Mouse (Mus musculus) skeletal muscle tissue, adult 2 months (tissue): ENCODE measurements around the gene H2-Eb2.
A peak's percentile ranks its signal among the peaks of the same experiment; 100 is the strongest.

ENCODE experiments used
- DNase-seq: peaks from one replicate; pipeline ENCODE4 v3.0.0-alpha.2; 2012; ENCODE audit warnings: low read depth, low spot score

The H2-Eb2 gene

GRCm38 (mm10) chr17:34325436-34325835 is at the start of gene H2-Eb2:
Gene H2-Eb2, plus strand, starts transcription at chr17:34325665.
- DNase-seq: no peak

DNA sequence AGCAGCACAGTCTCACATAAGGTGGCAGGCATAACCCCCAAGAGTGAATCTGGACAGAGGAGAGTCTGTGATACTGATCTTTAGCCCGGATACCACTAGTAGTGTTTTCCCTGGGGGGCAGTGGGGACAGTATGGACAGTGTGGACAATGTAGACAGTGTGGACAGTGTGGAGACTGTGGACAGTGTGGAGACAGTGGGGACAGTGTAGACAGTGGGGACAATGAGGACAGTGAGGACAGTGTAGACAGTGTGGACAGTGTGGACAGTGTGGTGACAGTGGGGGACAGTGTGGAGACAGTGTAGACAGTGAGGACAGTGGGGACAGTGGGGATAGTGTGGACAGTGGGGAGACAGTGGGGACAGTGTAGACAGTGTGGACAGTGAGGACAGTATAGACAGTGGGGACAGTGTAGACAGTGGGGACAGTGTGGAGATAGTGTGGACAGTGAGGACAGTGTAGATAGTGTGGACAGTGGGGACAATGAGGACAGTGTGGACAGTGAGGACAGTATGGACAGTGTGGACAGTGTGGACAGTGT is 44.9 kb upstream of the H2-Eb2 start:
- no peak for DNase-seq

GRCm38 (mm10) chr17:34281836-34282235 is 43.6 kb upstream of the H2-Eb2 start:
- no peak for DNase-seq

DNA sequence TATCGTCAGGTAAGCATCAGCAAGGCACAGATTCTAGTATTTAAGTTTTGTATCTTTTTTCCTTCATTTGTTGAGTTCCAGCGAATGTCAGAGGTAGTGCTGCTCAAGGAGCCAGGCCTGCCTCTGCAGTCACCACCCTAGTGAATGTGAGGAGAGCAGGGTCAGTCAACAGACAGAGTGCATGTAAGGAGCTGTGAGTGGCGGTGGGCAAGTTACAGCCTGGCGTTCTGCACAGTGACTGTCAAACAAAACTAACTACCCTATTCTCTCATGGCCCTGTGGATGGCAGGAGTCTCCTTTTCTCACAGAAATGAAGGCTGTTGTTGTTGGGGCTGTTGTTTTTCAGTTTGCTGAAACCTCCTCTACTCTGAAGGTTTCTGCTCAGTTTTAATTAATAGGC is 40.1 kb upstream of the H2-Eb2 start:
- DNase-seq: no peak

DNA sequence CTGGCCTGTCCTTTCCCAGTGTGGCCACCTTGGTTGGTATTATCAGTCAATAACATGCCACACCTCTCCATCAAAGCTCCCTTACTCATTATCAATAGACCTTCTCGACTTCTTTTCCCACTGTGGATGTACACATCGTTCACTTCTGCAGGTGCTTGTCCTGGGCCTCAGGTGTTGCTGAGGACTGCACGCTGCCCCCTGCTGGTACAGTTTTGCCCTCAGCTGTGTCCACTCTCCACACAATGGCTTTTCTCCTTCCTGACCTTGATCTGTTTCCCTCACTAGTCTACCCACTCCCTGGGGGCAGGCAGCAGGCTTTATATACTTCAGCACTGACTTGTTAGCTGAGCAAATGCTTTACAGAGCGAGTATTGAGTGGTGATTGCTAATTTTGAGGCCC is 39.6 kb upstream of the H2-Eb2 start:
- DNase-seq: no peak

GRCm38 (mm10) chr17:34286501-34286900 is 39.0 kb upstream of the H2-Eb2 start:
- no peak for DNase-seq

- DNase-seq: no peak
Measured at GRCm38 (mm10) chr17:34286999-34287398, 38.5 kb upstream of the H2-Eb2 start.

DNA sequence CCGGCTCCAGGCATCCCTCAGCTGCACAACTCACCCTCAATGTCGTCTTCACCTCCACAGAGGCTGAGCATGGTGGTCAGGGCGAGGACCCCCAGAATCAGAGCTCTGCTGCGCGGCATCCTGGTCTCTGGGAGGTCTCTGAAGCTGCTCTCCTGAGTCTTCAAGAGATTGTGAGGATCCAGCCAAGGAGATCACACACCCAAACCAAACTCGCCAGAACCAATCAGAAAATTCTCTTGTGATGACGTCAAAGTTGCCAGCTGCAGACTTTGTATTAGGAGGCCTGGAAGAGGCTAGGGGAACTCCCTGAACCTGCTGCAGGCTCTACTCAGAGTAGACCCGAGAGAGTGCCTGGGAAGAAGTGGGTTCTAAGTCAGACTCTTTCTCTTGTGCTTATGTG is 37.8 kb upstream of the H2-Eb2 start, which contains the start of gene H2-Aa:
H2-Aa (minus strand) TSS at position 176 of the 400 bp plus-strand sequence.
- peak; percentile 73 for DNase-seq

DNA sequence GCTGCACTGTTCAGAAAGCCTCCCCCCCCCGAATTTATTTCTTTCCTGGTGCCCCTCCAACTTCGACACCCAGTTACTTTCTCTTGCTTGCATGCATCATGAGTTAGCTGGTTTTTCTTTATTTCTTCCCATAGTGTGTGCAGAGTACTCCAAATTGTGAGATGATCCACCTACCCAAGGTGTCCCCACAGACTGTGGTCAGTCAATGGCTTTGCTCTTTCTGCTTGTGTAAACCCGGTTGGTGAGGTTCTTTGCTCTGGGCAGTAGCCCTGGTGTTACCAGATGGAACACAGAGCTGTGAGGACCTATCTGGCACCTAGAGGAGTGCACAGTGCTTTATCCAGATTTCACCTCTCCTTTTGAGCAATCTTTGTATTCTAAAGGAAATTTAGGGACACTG is 37.3 kb upstream of the H2-Eb2 start:
- DNase-seq: no peak

- DNase-seq: peak; percentile 84
Measured at GRCm38 (mm10) chr17:34291609-34292008, 33.9 kb upstream of the H2-Eb2 start.

DNA sequence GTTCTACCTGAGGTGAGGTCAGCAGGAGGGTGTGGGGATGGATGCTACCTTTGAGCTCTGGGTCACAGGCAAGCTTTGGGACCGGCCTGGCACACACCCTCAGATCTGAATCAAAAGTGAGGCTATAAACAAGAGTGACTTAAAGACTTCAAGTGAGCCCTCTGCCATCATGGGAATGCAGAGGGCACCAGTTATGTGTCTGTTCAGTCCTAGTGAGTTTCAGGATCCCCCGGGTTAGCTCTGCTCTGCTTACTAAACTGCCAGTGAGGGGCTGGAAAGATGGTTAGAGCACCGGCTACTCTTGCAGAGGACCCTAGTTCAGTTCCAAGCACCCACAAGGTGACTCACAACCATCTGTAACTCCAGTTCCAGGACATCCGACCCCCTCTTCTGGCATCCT is 32.9 kb upstream of the H2-Eb2 start:
- no peak for DNase-seq

DNA sequence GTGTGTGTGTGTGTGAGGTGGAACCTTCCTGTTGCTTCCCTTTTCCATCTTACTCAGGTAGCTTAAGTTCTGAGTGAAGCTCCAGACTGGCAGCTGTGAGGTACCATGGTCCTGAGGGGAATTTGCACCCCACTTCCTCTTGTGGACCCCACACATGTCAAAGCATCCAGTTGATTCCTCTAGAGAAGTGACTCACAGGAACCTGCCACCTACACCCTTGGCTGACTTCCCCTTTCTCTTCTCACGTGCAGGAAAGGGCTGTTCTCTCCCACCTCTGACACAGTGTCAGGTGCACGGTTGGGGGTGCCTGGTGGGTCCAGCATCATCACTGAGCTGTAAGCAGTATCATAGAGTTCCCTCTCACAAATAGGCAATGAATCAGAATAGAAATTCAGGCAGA is 31.9 kb upstream of the H2-Eb2 start:
- no peak for DNase-seq

GRCm38 (mm10) chr17:34294249-34294648 is 31.2 kb upstream of the H2-Eb2 start:
- no peak for DNase-seq

DNA sequence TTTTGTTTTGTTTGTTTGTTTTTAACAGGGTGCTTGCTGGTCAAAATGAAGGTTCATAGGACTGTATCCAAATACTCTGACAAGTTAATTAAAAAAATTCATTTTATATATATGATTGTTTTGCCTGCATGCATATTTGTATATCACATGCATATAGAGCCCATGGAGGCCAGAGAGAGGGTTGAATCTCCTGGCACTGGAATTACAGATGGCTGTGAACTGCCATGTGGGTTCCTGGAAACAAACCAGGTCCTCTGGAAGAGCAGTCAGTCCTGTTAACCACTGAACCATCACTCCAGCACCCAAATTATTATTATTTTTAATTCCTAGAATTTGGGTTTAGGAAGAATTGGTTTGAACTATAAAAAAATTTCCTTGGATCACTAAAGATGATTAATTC is 30.2 kb upstream of the H2-Eb2 start:
- DNase-seq: no peak

DNA sequence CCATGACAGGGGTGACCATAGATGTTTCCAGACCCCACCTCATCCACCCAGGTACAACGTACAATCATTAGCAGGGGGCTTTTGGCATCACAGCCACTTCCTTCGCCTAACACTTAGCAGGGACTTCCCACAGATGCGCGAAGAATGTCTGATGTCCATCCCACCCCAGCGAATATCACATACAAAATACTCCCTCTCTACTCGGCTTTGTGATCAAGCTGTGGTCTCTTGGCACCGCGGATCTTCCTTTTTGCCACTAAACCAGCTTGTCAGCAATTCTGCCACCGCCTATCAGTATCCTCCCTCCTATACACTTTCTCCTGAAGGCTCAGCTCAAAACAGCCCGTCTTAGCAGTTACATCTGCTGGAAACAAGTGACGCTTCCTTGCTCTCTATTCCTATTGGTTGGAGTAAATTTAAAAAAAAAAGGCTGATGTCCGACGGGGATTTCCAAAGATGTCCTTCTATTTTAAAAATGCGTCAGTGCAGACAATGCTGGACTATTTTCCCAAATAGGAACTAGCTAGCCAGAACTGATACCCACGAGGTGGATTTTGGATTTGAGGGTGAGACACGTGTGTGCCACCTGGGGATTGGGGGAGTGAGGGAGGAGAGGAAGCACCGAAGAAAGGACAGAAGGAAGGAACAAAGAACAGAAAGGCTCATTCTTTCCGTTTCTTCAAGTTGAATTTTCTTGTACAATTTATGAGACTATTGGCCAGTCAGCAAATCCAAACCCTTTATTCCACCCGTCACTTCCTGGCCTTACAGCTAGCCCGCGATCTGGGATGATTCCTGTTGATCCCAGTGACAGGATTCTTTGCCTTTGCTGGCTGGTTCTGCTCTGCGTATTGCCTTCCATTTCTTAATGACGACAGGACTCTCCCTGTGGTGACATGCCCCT is 29.3 kb upstream of the H2-Eb2 start:
- peak; percentile 78 for DNase-seq

- no peak for DNase-seq
Measured at GRCm38 (mm10) chr17:34299356-34299755, 26.1 kb upstream of the H2-Eb2 start.

DNA sequence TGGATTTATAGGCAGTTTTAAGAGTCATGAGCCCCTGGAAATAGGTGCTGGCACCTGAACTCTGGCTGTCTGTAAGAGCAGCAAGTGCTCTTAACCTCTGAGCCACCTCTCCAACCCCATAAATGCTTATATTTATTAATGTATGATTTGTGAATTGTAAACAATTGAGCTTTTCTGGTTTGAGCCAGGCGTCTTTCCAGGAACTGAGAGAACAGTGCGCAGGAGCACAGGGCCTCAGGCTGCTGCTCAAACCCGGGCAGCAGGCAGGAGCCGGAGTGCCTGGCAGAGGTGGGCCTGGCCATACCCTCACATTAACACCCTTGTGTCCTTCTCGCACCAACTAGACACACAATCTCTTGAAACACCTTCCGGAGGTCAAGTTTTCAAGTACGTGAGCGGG is 25.4 kb upstream of the H2-Eb2 start:
- no peak for DNase-seq

GRCm38 (mm10) chr17:34300691-34301566 is 24.5 kb upstream of the H2-Eb2 start:
- peak; percentile 40 for DNase-seq

DNA sequence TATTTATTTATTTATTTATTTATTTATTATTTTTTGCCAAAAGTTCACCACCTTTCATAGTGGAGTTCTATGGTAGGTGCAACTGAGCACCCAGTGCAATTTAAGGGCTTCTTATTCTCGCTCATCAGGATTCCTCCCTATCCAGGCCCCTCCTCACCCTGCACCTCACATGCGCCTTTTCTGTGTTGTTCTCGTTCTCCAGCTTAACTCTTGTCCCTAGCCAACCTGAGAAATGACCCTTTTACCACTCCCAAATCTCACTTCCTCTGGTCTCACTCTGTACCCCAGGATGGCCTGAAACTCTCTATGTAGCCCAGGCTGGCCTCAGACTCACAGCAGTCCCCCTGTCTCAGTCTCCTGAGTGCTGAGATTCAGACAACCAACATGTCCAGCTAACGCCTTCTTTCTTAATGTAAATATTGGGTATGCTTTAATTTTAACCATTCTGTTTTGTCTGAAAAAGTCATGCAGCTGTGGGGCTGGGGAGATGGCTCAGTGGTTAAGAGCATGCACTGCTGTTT is 23.7 kb upstream of the H2-Eb2 start:
- no peak for DNase-seq

- no peak for DNase-seq
Measured at GRCm38 (mm10) chr17:34303789-34304188, 21.7 kb upstream of the H2-Eb2 start.

DNA sequence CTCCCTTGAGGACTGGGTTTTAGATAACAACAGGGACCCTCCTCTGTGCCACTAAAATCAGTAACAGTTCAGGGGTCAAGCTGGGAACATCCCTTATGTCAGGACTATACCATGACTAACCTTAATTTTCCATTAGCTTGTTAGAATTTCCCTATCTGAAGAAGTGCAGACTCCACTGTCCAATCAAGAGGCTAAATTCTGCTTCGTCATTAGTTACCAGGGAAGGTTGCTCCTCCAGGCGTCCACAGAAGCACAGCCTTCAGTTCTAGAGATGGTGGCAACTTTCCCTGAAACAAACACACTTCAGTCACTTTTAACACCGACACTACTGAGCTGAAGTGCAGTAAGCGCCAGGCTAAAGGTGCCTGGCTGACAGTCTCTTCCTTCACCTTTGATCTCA is 20.7 kb upstream of the H2-Eb2 start:
- peak; percentile 80 for DNase-seq
